Mouse (Mus musculus): ENCODE results near the gene H2al1b.

DNA sequence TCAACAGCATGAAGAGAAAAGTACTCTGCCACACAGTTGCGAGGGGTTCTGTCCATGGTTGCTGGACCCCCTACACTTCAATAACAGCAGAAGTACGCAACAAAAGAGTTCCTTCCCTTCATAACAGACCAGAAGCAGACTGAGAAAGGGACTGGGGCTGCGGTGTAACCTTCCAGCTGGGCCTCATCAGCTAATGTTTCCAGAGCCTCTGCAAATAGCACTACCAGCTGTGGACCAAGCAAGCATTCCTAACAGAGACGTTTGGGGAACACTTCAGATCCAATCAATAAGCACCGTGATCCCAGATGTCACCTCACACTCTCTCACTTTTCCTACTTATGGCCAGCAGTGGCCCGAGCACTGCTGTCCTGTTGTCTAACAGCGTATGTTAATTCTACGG is 37.3 kb upstream of the H2al1b start:
- TF ChIP-seq CTCF (IDR thresholded peaks at IDR 0.05; ENCODE audit: low read depth, low read length) = no peak
- TF ChIP-seq POLR2A (IDR thresholded peaks at IDR 0.05; ENCODE audit: borderline replicate concordance, low read depth, low read length) = no peak
